Mouse (Mus musculus): ENCODE results near the gene Dcakd. TPM values are rescaled to one million over a fixed set of nuclear protein-coding genes. Genes with fewer than 3 reads are reported as not detected.
"Not testable (repeated sequence)": the region's sequence is repeated elsewhere in the genome, so short reads cannot be mapped to it uniquely, and the experiment has no call there.

Gene Dcakd
- total RNA-seq, 4 experiments from 2014 or later, result 10.3 to 15.1 (median 13.0) TPM

DNA sequence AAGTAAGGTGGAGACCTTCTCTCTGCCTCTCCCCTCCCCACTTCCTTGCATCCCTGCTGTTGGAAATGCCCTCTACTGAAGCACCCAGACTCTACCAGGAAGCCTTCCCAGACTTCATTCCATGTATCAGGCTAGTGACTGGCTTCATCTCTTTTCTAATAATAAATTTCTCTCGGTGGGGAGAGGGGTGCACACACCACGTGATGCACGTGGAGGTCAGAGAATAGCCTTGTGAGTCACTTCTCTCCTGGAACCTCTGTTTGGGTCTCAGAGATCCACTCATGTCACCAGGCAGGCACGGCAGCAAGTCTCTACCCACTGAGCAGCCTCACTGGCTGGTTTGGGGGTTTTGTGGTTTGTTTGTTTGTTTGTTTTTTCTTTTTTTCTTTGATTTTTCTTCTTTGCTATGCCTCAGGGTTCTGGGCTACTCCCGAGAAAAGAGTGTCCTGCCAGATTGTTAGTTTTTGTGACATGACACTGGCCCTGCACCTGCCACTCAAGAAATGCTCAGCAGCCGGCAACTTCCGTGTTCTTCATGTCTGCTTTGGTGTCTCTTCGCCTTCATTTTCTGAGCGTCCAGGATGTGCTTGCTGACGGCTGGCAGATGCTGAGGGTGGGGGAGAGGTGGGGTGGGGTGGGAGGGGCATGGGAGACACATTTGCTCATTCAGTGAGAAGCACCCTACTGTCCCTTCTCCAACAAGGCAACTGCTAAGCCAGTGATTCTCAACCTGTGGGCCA, 46.8 kb downstream of the Dcakd start:
- no peak for DNase-seq (ENCODE audit: low spot score in 2 of 2)

DNA sequence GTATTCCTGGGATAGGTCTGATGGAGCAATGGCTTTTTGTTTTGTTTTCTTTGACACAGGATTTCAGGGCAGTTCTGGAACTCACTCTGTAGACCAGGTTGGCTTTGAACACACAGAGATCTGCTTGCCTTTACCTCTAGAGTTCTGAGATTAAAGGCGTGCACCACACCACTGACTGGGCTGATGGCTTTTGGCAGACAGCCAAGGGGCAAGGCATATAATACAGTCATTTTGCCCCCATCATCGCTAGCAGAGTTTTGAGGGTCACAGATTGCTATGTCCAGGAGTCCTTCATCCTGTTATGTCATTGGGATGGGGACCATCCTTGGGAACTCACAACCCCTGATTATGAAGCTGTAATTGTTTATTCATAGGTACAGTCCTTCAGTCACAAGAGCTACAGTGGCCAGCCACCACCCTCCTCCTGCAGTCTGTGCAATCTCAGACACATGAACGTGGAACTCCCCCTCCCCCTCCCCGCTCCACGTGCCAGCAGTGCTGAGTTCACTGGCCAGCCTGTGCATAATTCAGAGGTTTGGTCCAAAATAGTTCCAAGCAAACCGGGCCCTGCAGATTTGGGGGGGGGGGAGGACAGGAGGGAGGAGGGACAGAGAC, 50.0 kb downstream of the Dcakd start:
- DNase-seq (ENCODE audit: low spot score in 2 of 2), result no peak

DNA sequence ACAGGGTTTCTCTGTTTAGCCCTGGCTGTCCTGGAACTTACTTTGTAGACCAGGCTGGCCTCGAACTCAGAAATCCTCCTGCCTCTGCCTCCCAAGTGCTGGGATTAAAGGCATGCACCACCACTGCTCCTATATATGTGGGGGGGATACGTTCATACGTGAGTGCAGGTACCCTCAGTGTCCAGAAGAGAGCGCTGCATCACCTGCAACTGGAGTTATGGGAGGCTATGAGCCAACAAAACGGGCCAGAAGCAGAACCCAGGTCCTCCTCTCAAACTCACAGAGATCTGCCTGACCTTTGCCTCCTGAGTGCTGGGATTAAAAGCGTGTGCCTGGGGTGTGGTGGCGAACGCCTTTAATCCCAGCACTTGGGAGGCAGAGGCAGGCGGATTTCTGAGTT, 52.2 kb downstream of the Dcakd start:
- DNase-seq (ENCODE audit: low spot score in 2 of 2), result not testable (repeated sequence)

DNA sequence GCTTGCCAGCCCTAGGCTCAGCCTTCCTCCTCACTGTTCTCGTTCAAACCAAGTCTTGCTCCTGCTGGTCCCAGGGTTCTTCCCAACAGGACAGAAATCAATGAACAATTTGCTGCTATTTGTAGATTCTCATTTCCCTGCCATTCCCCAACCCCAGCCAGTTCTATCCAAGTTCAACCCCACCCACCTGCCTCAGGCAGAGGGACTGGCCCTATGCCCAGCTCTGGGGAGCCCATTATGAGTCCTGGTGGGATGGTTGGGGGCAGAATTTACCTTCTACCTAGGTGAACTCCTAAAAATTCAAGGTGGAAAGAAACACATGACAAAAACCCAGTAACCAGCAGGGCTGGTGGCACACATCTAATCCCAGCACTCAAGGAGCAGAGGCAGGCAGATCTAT, 55.8 kb downstream of the Dcakd start:
- no peak for DNase-seq (ENCODE audit: low spot score in 2 of 2)

DNA sequence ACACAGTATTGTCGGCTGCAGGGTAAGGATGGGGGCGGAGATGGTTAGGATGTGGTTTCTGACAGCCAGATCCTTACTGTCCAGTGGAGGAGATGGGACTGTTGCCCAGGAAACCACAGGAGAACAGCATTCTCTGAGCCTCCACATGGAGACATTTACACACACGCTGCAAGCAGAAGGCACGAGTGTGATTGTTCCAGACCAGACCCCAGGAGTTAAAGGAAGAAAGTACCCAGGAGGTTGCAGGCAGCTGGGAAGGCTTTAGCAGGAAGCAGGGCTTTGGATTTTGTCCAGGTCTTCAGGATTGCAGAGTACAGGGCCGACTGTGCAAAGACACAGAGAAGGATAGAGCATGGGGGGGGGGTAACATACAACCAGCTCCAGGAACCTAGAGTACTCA, 56.5 kb downstream of the Dcakd start:
- no peak for DNase-seq (ENCODE audit: low spot score in 2 of 2)

DNA sequence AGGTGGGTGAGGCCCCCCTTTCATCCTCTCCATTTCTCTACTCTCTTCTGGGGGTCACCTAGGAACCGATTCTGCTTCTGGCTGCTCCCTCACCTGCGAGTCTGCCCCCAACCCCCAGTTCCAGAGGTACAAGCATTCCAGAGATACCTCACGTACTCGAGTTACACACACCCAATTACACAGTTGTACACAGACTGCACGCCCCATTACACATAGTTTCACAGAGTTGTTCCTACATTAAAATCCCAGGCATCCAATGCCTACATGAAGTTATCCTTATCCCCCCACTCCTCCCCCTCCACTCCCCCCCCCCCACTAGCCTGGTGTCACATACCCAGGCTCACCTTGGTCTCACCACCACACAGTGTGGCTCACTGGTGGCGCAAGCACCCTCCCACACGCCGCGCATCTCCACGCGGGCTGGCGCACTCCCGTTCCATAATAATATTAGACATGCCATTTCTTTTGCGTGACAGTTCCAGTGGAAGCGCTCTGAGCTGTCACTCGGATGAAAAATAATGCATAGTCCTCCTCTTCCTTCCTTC, 63.5 kb downstream of the Dcakd start:
- DNase-seq (ENCODE audit: low spot score in 2 of 2), result no peak

DNA sequence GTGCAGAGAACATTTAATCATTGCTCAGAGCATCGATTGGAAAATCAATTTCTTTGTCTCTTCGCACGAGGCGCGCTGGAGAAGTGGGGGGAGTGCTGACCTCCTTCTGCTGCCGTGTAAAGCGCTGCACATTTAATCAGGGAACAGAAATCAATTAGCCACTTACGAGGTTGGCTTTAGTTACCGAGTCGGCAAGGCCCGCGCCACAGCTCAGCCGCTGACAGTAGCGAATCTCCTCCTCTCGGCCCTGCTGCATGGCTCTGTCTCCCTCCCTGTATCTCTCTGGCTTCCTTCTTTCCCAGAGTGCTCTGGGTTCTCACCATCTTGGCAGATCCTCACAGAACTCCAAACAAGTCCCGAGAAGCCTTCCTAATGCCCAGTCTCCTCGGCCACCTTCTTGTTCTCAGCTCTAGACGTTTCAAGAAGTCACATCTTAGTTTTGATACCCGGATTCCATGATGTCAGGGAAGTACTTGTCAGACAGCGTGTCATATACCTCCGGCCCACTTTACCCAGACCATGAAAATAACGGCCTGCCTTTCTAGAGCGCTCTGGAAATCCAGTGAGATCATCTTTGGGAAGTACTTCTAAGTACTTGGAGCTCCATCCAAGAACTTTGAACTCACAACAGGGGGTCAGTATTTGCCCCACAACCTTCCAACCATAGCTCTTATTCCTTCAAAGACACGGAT, 64.1 kb downstream of the Dcakd start:
- DNase-seq (ENCODE audit: low spot score in 2 of 2), result no peak

DNA sequence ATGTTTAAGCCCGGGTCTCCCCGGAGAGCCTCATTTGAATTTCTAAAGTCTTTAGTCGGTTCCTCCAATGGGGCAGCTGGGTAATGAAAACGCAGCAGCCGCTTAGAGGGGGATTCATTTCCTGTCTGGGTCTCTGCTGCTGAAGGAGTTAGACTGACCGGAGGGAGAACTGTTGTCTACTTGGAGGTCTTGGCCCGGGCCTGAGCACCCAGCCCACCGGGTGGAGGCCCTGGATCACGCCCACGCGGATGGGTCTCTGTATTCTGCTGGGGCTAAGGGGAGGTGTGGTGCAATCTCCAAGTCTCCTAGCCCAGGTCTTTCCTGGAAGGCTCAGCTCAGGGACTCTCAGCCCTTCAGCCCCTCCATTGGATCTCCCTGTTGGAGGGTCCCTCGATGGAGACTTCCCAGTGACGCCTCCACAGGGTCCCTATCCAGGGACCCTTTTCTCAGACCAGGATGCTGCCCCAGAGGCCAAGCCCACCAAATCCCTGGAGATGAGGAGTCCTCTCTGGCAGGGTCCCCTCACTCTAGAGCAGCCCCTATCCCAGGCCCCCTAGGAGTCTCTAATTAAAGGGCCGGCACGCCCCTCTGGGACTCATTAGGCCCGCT, 64.8 kb downstream of the Dcakd start:
- DNase-seq (ENCODE audit: low spot score in 2 of 2), result no peak

DNA sequence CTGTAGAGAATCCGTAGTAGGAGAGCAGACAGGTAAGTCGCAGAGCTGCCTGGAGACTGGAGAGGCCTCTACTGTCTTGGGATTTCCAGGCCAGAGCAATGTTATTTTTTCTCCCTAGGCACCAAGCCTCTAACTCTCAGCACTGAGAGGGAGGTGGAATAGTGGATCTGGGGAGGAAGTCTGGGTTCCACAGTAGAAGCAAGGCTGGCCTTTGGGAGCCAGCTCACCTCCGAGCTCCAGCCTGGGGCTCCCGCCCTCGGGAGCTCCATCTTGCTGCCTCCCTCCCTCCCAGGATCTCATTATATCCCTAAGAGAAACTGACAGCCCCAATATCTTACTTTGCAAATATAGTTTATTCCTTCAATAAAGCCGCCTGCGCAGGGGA, 65.3 kb downstream of the Dcakd start:
- DNase-seq (ENCODE audit: low spot score in 2 of 2), result no peak

DNA sequence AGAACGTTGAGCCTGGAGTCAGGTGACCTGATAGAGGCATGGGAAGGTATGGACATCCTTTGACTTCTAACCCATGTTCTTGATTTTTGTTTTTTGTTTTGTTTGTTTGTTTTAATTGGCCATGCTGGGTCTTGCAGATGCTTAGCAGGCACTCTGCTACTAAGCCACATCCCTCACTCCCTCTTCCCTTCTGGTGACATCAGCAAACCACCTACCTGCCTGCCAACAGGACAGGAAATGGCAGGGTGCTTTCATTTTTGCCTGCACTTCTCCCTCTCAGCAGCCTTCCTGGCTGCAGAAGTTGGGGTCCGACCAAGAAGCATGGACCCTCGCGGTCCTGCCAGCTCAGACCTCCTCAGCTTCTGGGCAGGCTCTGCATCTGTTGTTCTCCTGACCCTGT, 67.1 kb downstream of the Dcakd start:
- DNase-seq (ENCODE audit: low spot score in 2 of 2), result no peak

DNA sequence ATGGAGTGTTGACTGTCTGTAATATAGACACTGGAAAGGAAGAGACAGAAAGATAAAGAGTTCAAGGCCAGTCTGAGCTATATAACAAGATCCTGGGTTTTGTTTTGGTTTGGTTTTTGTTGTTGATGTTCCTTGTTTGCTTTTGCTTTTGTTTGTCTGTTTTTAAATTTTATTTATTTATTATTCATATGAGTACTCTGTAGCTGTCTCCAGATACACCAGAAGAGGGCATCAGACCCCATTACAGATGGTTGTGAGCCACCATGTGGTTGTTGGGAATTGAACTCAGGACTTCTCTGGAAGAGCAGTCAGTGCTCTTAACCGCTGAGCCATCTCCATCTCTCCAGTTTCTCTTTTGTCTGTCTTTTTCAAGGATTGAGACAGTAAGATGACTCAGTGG, 69.3 kb downstream of the Dcakd start:
- DNase-seq (ENCODE audit: low spot score in 2 of 2), result no peak

DNA sequence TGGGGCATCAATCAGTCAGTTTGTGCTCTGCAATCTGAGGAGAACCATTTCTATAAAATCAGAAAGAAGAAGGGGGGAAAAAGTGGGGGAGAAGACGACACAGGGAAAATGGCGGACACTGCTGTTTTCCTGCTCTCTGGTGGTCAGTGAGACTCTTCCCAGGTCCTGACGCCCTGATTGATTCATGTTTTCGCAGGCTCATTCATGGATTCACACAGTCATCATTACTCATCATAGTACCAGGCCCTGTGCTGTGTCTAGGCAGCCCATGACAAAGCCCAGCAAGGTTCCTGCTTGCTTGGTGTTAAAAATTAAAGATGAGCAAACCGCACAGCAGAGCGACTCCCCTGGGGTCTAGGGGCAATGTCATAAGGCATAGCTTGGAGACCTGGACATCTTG, 69.7 kb downstream of the Dcakd start:
- no peak for DNase-seq (ENCODE audit: low spot score in 2 of 2)

DNA sequence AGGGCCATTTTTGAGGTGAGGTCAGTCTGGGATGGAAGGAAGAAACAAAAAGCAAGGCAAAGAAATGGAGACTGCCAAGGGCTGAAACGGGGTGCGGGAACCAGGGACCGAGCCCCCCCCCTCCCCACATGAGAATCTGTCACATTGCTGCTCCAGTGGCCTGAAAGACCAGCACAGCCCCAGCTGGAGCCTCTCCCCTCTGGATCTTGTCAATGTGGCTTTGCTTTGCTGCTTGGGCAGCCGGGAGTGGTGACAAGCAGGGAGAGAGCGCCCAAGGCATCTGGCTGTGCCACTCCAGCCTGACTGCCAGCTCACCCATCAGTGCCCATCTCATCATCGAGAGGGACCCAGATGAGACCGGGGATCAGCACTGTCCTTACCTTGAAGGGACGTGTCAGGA, 70.4 kb downstream of the Dcakd start:
- no peak for DNase-seq (ENCODE audit: low spot score in 2 of 2)

DNA sequence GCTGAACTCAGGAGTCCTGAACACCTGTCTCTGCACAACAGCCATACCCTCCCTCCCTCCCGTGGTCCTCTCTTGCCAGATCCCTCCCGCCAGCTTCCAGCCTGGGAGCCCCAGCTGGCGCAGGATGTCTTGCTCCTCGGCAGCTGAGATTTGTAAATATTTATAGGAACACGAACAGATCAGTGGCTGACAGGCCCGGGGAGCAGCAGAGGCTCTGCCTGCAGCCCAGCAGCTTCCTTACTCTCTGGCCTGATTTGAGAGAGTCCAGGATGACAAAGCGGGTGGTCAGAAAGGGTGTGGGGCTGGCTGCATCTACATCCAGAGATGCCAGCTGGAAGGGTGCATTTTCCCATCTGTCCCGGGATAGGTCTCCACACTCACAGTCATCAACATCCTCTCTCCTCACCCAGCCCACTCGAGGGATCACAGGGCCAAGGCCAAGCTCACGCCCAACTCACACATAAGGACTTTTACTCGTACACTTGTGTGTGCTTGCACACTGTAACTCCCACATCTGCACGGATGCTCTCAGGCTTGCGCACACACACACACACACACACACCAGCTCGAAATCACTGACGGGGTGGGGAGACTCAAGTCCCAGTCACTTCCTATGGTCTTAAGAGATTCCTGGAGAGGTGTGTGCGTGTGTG, 71.0 kb downstream of the Dcakd start:
- peak in 1 of 2 experiments; percentile 34 for DNase-seq (ENCODE audit: low spot score in 2 of 2)

DNA sequence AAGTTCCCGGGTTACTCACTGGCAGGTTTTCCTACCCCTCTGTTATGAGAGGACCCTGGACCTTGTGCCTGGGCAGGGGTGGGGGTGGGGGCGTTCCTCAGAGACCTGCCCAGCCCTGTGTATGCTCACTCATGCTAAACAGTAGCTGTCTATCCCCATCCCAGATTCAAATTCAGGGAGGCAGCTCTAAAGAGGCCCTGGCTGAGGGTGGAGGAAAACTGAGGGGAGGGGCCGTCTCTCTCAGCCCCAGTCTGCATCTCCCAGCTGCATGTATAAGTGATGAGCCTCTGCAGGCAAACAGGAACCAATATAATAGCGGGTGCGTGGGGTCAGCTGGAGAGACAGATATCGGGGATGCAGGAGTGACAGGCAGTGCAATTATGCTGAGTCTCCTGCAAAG, 75.2 kb downstream of the Dcakd start:
- DNase-seq (ENCODE audit: low spot score in 2 of 2), result no peak

DNA sequence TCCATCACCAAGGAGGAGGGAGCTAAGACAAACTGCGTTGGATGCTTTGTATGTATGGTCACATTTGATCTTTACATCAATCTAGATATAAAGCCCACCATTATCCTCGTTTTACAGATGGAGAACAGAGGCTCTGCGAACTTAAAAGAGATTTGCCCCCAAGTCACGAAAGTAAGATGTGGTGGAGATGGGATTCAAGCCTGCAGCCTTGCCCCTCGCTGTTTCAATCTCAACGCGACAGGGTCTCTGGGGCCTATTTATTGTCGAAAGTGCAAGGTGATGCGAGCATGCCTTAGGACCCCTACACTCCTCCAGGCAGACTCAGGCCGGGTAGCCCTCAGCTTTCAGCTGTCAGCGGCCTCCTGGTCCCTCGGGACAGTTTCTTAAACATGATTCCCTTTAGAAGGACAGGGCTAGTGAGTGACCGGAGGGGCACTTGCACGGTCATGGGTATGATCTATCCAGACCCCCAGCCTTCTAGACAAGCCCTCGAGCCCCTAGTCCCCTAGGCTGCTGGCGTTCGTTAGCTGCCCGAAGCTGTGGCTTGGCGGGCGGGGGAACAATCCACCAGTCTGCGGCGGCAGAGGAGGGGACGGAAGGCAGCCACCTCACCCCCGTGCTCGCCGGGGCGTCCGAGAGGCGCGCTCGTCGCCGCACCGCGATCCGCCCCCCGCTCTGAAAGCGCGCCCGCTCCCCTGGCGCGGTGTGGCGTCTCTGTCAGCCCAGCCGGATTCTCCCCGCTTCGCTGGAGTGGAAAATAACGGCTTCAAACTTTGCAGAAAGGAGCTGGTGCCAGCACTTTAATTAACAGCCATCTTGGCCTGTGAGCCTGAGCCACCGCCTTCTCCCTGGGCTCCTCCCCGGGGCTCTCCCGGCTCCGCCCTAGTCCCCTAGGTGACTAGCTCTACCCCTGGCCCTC, 79.8 kb downstream of the Dcakd start:
- DNase-seq (ENCODE audit: low spot score in 2 of 2), result peak in 1 of 2 experiments; percentile 14

DNA sequence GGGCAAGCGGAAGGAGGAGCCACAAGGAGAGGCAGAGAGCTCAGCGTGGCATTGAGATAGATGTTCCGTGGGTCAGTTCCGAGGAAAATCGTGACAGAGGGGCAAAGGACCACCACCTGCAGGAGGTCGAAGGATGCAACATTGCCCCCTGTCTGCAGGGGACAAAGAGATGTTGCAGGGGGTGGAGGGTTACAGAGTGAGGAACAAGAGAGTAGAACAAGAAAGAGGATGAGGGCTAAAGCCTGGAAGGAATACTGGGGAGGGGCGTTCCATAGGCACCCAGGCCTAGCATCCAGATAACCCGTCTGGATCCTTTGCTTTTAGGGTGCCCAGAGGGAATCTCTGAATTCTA, 81.2 kb downstream of the Dcakd start:
- DNase-seq (ENCODE audit: low spot score in 2 of 2), result no peak

DNA sequence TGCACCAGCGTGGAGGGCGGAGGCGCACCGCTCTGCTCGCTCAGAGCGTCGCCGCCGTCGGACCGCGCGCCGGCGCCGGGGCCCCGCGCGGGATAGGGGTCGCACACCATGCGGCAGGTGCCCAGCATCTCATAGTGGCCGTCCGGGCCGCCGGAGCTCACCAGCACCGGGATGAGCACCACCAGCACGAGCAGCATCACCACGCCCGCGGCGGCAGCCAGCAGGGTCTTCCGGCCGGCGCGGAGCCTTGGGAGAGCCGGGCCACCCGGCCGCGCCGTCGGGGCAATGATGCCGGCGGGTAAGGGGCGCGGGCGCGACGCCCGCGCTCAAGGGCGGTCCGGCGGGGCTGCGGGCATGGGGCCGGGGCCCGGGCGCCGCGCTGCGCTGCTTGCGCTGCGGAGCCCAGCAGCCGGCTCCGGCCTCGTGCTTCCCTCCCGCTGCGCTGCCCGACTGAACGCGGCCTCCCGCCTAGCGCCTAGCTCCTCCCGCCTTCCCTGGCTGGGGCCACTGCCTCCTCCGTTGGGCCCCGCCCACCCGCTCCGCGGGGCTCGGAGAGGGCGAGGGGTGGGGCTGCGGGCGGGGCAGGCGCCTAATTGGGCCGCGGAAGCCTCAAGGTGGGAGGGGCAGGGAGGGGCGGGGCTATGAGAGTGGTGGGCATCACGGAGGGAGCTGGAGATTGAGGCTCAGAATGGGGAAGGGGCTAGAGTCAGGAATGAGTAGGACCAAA, 81.7 kb downstream of the Dcakd start, which contains the start of gene C1ql1:
TSS of gene C1ql1 (minus strand) at position 424 of the 727 bp plus-strand sequence.
- peak; percentile 60 to 78 for DNase-seq (ENCODE audit: low spot score in 2 of 2)

Measured in gastrocnemius, adult 8-10 months (tissue).